Comparison of ENCODE assay signal across 10 mouse cellular contexts in genomic region chr19:11184121-11184520, GRCm38 (mm10). TPM values are rescaled to one million over a fixed set of nuclear protein-coding genes. Genes with fewer than 3 reads are reported as not detected.
DNase-seq lines count a peak whose midpoint lies in the region; ATAC-seq lines count a peak whose summit lies in the region.
"Had no signal": no experiment of that assay in that cellular context is flagged by ENCODE, and none has a peak within 500 bp of the region (broad histone marks: within the 10 kb centered on the region; RNA-seq: fewer than 3 reads in every experiment).

No protein-coding gene starts in this region.

- WGBS in hindbrain, embryonic 11.5 days, result 23% methylated on average over 5 of the region's 5 CpGs
- 15% methylated on average over 5 of the region's 5 CpGs for WGBS in hindbrain, embryonic 13.5 days

- no peak overlapping the region for H3K9ac ChIP-seq in hindbrain, embryonic 11.5 days (ENCODE audit: low read depth, low read length)
- no peak overlapping the region for H3K9ac ChIP-seq in hindbrain, embryonic 13.5 days

- H3K27me3 ChIP-seq in hindbrain, embryonic 11.5 days (ENCODE audit: control insufficient read depth, insufficient read depth, low read length), result no peaks in the 10 kb centered on the region
- H3K27me3 ChIP-seq in hindbrain, embryonic 13.5 days, result no peaks in the 10 kb centered on the region
- no peaks in the 10 kb centered on the region for H3K27me3 ChIP-seq in splenic B cell, adult 2 months (ENCODE audit: control insufficient read depth, insufficient read depth, low read length, poor library complexity, severe bottlenecking)

- no peak for ATAC-seq in hindbrain, embryonic 11.5 days (ENCODE audit: low FRiP score)
- ATAC-seq in hindbrain, embryonic 13.5 days (ENCODE audit: low FRiP score), result no peak

- H3K9me3 ChIP-seq in hindbrain, embryonic 11.5 days (ENCODE audit: control insufficient read depth, low read length), result no peaks in the 10 kb centered on the region
- H3K9me3 ChIP-seq in hindbrain, embryonic 13.5 days, result no peaks in the 10 kb centered on the region

- no peak overlapping the region for H3K4me2 ChIP-seq in hindbrain, embryonic 11.5 days (replicated peaks; ENCODE audit: low read depth, low read length)
- H3K4me2 ChIP-seq in hindbrain, embryonic 13.5 days, result no peak overlapping the region

- H3K27ac ChIP-seq in hindbrain, embryonic 11.5 days (ENCODE audit: low read depth, low read length), result no peak overlapping the region
- H3K27ac ChIP-seq in hindbrain, embryonic 13.5 days, result no peak overlapping the region

- H3K36me3 ChIP-seq in hindbrain, embryonic 11.5 days (ENCODE audit: control insufficient read depth, insufficient read depth, low read length), result no peaks in the 10 kb centered on the region
- H3K36me3 ChIP-seq in hindbrain, embryonic 13.5 days, result no peaks in the 10 kb centered on the region
- no peaks in the 10 kb centered on the region for H3K36me3 ChIP-seq in splenic B cell, adult 2 months (ENCODE audit: control insufficient read depth, insufficient read depth, low read length, poor library complexity, severe bottlenecking)

- H3K4me1 ChIP-seq in hindbrain, embryonic 11.5 days (replicated peaks; ENCODE audit: control insufficient read depth, insufficient read depth, low read length), result no peaks in the 10 kb centered on the region
- no peaks in the 10 kb centered on the region for H3K4me1 ChIP-seq in hindbrain, embryonic 13.5 days (replicated peaks)

- peak; percentile 9 for DNase-seq in hindbrain, embryonic 11.5 days (ENCODE audit: low spot score)
- DNase-seq in A20 (ENCODE audit: low read depth, low spot score), result peak; percentile 72
- peak; percentile 3 for DNase-seq in adrenal gland, adult 2 months
- DNase-seq in layer of hippocampus, adult 9-10 months (ENCODE audit: low spot score), result peak; percentile 27
- peak; percentile 86 for DNase-seq in splenic B cell, adult 2 months (ENCODE audit: low read depth, low spot score)
- no peak for DNase-seq in cerebellum, postnatal 4 days (ENCODE audit: low spot score in 2 of 2)
- no peak for DNase-seq in neural tube, embryonic 10.5 days (ENCODE audit: extremely low spot score, low spot score)

- no peak overlapping the region for H3K4me3 ChIP-seq in hindbrain, embryonic 11.5 days (ENCODE audit: low read depth, low read length)
- H3K4me3 ChIP-seq in hindbrain, embryonic 13.5 days, result no peak overlapping the region

RNA-seq across cellular contexts. Expression of gene Ms4a13, which starts 12.4 kb away (rescaled TPM):
- polyA plus RNA-seq in hindbrain, embryonic 11.5 days (2014; fragmentation: Nextera tagmentation; extraction: Ambion mirVana), result not detected in 2 replicates
- not detected in 2 replicates for polyA plus RNA-seq in hindbrain, embryonic 13.5 days (2015; fragmentation: Nextera tagmentation; extraction: Ambion mirVana)
- total RNA-seq in adrenal gland, adult 2 months (2021), result not detected
- polyA plus RNA-seq in adrenal gland, adult 2 months (2012; rRNA removed), result not detected in 2 replicates
- polyA plus RNA-seq: heart, postnatal 0 days; lung, embryonic 16.5 days had no signal

RNA-seq across cellular contexts. Expression of gene 1700025F22Rik, which starts 19.0 kb away (rescaled TPM):
- not detected in 2 replicates for polyA plus RNA-seq in hindbrain, embryonic 11.5 days (2014; fragmentation: Nextera tagmentation; extraction: Ambion mirVana)
- not detected in 2 replicates for polyA plus RNA-seq in hindbrain, embryonic 13.5 days (2015; fragmentation: Nextera tagmentation; extraction: Ambion mirVana)
- not detected for total RNA-seq in adrenal gland, adult 2 months (2021)
- not detected in 2 replicates for polyA plus RNA-seq in adrenal gland, adult 2 months (2012; rRNA removed)
- polyA plus RNA-seq: heart, postnatal 0 days; lung, embryonic 16.5 days had no signal

RNA-seq across cellular contexts. Expression of gene Ms4a12, which starts 48.1 kb away (rescaled TPM):
- not detected in 2 replicates for polyA plus RNA-seq in hindbrain, embryonic 11.5 days (2014; fragmentation: Nextera tagmentation; extraction: Ambion mirVana)
- not detected in 2 replicates for polyA plus RNA-seq in hindbrain, embryonic 13.5 days (2015; fragmentation: Nextera tagmentation; extraction: Ambion mirVana)
- total RNA-seq in adrenal gland, adult 2 months (2021), result not detected
- polyA plus RNA-seq in adrenal gland, adult 2 months (2012; rRNA removed), result not detected in 2 replicates
- polyA plus RNA-seq: heart, postnatal 0 days; lung, embryonic 16.5 days had no signal

RNA-seq across cellular contexts. Expression of gene 1700017D01Rik, which starts 53.4 kb away (rescaled TPM):
- not detected in 2 replicates for polyA plus RNA-seq in hindbrain, embryonic 11.5 days (2014; fragmentation: Nextera tagmentation; extraction: Ambion mirVana)
- not detected in 2 replicates for polyA plus RNA-seq in hindbrain, embryonic 13.5 days (2015; fragmentation: Nextera tagmentation; extraction: Ambion mirVana)
- total RNA-seq in adrenal gland, adult 2 months (2021), result not detected
- polyA plus RNA-seq in adrenal gland, adult 2 months (2012; rRNA removed), result not detected in 2 replicates
- polyA plus RNA-seq: heart, postnatal 0 days; lung, embryonic 16.5 days had no signal

Comparison
In these comparisons a context has a peak if more than half of its experiments do, and no peak if none do; other contexts are left out.
1. DNase-seq: peak in hindbrain, embryonic 11.5 days (single experiment), A20 (single experiment), adrenal gland, adult 2 months (single experiment), layer of hippocampus, adult 9-10 months (single experiment) and splenic B cell, adult 2 months (single experiment); none in cerebellum, postnatal 4 days (0 of 2) and neural tube, embryonic 10.5 days (single experiment).